Mouse (Mus musculus): ENCODE results near the gene Shroom3.

Shroom3 gene

GRCm38 (mm10) chr5:92850925-92851324, 167.7 kb downstream of the Shroom3 start:
- DNase-seq (ENCODE audit: low read depth, low spot score), result no peak

- no peak for DNase-seq (ENCODE audit: low read depth, low spot score)
Measured at GRCm38 (mm10) chr5:92854983-92855382, 171.7 kb downstream of the Shroom3 start.

- DNase-seq (ENCODE audit: low read depth, low spot score), result peak; percentile 75
Measured at GRCm38 (mm10) chr5:92856346-92856745, 173.1 kb downstream of the Shroom3 start.

GRCm38 (mm10) chr5:92857177-92857576, 173.9 kb downstream of the Shroom3 start:
- DNase-seq (ENCODE audit: low read depth, low spot score), result peak; percentile 63

GRCm38 (mm10) chr5:92858104-92858503, 174.9 kb downstream of the Shroom3 start:
- peak; percentile 20 for DNase-seq (ENCODE audit: low read depth, low spot score)

GRCm38 (mm10) chr5:92858576-92858975, 175.3 kb downstream of the Shroom3 start:
- no peak for DNase-seq (ENCODE audit: low read depth, low spot score)

- DNase-seq (ENCODE audit: low read depth, low spot score), result peak; percentile 27
Measured at GRCm38 (mm10) chr5:92861416-92862112, 178.3 kb downstream of the Shroom3 start.

GRCm38 (mm10) chr5:92865090-92865489, 181.9 kb downstream of the Shroom3 start:
- no peak for DNase-seq (ENCODE audit: low read depth, low spot score)

GRCm38 (mm10) chr5:92866546-92866945, 183.3 kb downstream of the Shroom3 start:
- DNase-seq (ENCODE audit: low read depth, low spot score), result no peak

GRCm38 (mm10) chr5:92867253-92867652, 184.0 kb downstream of the Shroom3 start:
- no peak for DNase-seq (ENCODE audit: low read depth, low spot score)

GRCm38 (mm10) chr5:92868231-92868630, 185.0 kb downstream of the Shroom3 start:
- DNase-seq (ENCODE audit: low read depth, low spot score), result no peak

- DNase-seq (ENCODE audit: low read depth, low spot score), result no peak
Measured at GRCm38 (mm10) chr5:92871048-92871447, 187.8 kb downstream of the Shroom3 start.

GRCm38 (mm10) chr5:92872182-92872581, 188.9 kb downstream of the Shroom3 start:
- DNase-seq (ENCODE audit: low read depth, low spot score), result peak; percentile 58

GRCm38 (mm10) chr5:92872991-92873390, 189.8 kb downstream of the Shroom3 start:
- DNase-seq (ENCODE audit: low read depth, low spot score), result no peak

- no peak for DNase-seq (ENCODE audit: low read depth, low spot score)
Measured at GRCm38 (mm10) chr5:92873518-92873917, 190.3 kb downstream of the Shroom3 start.

GRCm38 (mm10) chr5:92875836-92876235, 192.6 kb downstream of the Shroom3 start:
- DNase-seq (ENCODE audit: low read depth, low spot score), result no peak

GRCm38 (mm10) chr5:92877104-92877503, 193.9 kb downstream of the Shroom3 start:
- DNase-seq (ENCODE audit: low read depth, low spot score), result no peak

- no peak for DNase-seq (ENCODE audit: low read depth, low spot score)
Measured at GRCm38 (mm10) chr5:92880393-92880792, 197.2 kb downstream of the Shroom3 start.

- DNase-seq (ENCODE audit: low read depth, low spot score), result no peak
Measured at GRCm38 (mm10) chr5:92880893-92881292, 197.7 kb downstream of the Shroom3 start.

- DNase-seq (ENCODE audit: low read depth, low spot score), result peak; percentile 27
Measured at GRCm38 (mm10) chr5:92886141-92886540, 202.9 kb downstream of the Shroom3 start.

GRCm38 (mm10) chr5:92887501-92887900, 204.3 kb downstream of the Shroom3 start:
- no peak for DNase-seq (ENCODE audit: low read depth, low spot score)

GRCm38 (mm10) chr5:92888628-92889241, 205.5 kb downstream of the Shroom3 start:
- DNase-seq (ENCODE audit: low read depth, low spot score), result peak; percentile 34

- no peak for DNase-seq (ENCODE audit: low read depth, low spot score)
Measured at GRCm38 (mm10) chr5:92890902-92891301, 207.7 kb downstream of the Shroom3 start.
